Mouse (Mus musculus) midbrain, embryonic 12.5 days (tissue): ENCODE measurements around the gene Mal. TPM values are rescaled to one million over a fixed set of nuclear protein-coding genes. Genes with fewer than 3 reads are reported as not detected.
"Not testable (repeated sequence)": the region's sequence is repeated elsewhere in the genome, so short reads cannot be mapped to it uniquely, and the experiment has no call there.

ENCODE experiments used
- ATAC-seq: fragments of 200-750 bp; cut with Nextera tagmentation; 2 replicates; pipeline ENCODE4 v1.8.0; 2017; ENCODE audit warnings: low read depth, moderate TSS enrichment, moderate library complexity; ENCODE audit not compliant: low FRiP score
- H3K27ac ChIP-seq: fragments of 300-500 bp; sonication (generic); replicated peaks from 2 replicates; pipeline ENCODE4 v1.5.1; 2016; ENCODE audit warnings: mild to moderate bottlenecking
- H3K27me3 ChIP-seq: fragments of 300-500 bp; sonication (generic); 2 replicates; pipeline ENCODE4 v1.6.1; 2016; ENCODE audit warnings: mild to moderate bottlenecking
- H3K36me3 ChIP-seq: fragments of 300-500 bp; sonication (generic); 2 replicates; pipeline ENCODE4 v1.6.1; 2016
- H3K4me1 ChIP-seq: fragments of 300-500 bp; sonication (generic); 2 replicates; pipeline ENCODE4 v1.6.1; 2016
- H3K4me2 ChIP-seq: fragments of 300-500 bp; sonication (generic); replicated peaks from 2 replicates; pipeline ENCODE4 v1.6.1; 2016; ENCODE audit warnings: mild to moderate bottlenecking, moderate library complexity
- H3K4me3 ChIP-seq: fragments of 300-500 bp; sonication (generic); 2 replicates; pipeline ENCODE4 v1.5.1; 2016; ENCODE audit warnings: mild to moderate bottlenecking
- H3K9ac ChIP-seq: fragments of 300-500 bp; sonication (generic); replicated peaks from 2 replicates; pipeline ENCODE4 v1.6.1; 2016; ENCODE audit warnings: mild to moderate bottlenecking, moderate library complexity
- H3K9me3 ChIP-seq: fragments of 300-500 bp; sonication (generic); 2 replicates; pipeline ENCODE4 v1.6.1; 2016; ENCODE audit warnings: mild to moderate bottlenecking
- WGBS: fragments of 180-500 bp; shearing (Covaris S2); methylation state at CpG from one replicate; pipeline ENCODE4 v1.1.7; 2016; 5-methylcytosine and 5-hydroxymethylcytosine counted together
- polyA plus RNA-seq: library from polyadenylated mRNA; unstranded; fragments of >200 nt; fragmentation: Nextera tagmentation; extraction: Ambion mirVana; gene quantifications from 2 replicates; pipeline ENCODE4 v1.2.1, GENCODE M21; 2016

Mal gene
- polyA plus RNA-seq, 1 experiment from 2014 or later = 0.88 TPM

DNA sequence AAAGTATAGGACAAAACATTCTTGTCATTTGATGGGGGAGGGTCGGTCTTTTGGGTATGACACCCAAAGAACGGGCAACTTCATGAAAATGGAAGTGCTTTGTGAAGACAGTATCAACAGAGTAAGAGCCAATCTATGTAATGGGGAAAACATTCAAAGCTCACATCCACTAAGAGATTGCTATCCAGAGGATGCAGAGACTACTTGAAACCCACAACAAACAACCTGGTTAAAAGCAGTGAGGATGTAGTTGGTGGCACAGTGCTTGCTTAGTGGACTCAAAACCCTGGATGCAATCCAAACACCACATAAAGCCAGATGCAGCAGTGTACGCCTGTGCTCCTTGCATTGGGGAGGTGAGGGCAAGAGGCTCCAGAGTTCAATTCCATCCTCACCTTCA, 37.2 kb downstream of the Mal start:
- Histone ChIP-seq H3K4me2 (no peak overlapping the region), H3K4me1 (no peaks in the 10 kb centered on the region), H3K9ac (no peak overlapping the region), H3K36me3 (no peaks in the 10 kb centered on the region), H3K27me3 (no peaks in the 10 kb centered on the region), H3K4me3 (no peak overlapping the region), H3K9me3 (no peaks in the 10 kb centered on the region), H3K27ac (no peak overlapping the region)
- WGBS = 93% methylated on average over 3 of the region's 3 CpGs
- no peak for ATAC-seq

DNA sequence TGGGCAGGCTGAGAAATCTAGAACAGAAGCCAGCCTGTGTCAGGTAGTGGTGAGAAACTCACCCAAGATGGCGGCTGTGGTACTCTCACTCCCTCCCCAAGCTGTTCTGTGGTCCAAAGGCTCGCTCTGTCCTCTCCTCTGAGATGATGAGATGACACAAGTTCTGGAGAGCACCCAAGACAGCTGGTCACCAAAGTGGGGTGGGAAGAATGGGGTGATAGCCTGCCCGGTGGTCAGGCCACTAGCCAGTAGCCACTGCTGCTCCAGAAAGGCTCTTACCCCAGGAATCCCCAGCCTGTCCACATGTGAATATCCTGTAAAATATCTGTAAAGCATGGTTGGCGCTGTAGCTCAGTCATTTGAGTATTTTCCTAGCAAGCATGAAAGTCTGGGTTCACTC, 44.2 kb downstream of the Mal start:
- no peaks in the 10 kb centered on the region for H3K9me3 ChIP-seq
- no peak overlapping the region for H3K27ac ChIP-seq
- H3K4me1 ChIP-seq = peaks cover 8% of the 10 kb centered on the region; the same call in 1 of the 2 replicates
- H3K4me3 ChIP-seq = no peak overlapping the region
- ATAC-seq = no peak
- no peaks in the 10 kb centered on the region for H3K27me3 ChIP-seq
- H3K36me3 ChIP-seq = no peaks in the 10 kb centered on the region
- 95% methylated on average over 4 of the region's 4 CpGs for WGBS
- no peak overlapping the region for H3K4me2 ChIP-seq
- H3K9ac ChIP-seq = no peak overlapping the region

DNA sequence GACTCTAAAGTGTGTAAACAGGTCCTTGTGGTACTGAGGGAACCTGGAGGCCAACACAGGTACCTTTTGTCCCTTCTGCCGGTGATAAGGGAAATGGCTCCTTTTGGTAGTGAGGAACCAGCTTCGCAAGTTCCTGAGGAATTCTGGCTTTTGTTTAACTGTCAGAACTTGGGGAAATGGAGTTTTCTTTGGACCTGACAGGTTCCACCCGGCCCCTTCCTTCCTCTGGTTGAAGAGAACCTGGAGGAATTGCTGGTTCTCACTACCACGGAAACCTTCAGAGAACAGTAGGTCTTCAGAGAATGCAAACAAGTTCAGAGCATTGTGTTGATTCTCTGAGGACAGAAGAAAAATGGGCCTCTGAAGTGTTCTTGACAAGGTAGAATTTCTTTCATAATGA, 45.1 kb downstream of the Mal start:
- peaks cover 4% of the 10 kb centered on the region; the same call in 1 of the 2 replicates for H3K36me3 ChIP-seq
- ATAC-seq = no peak
- H3K9me3 ChIP-seq = no peaks in the 10 kb centered on the region
- H3K4me1 ChIP-seq = peaks cover 8% of the 10 kb centered on the region; the same call in 1 of the 2 replicates
- 87% methylated on average over 4 of the region's 4 CpGs for WGBS
- no peak overlapping the region for H3K27ac ChIP-seq
- no peak overlapping the region for H3K4me2 ChIP-seq
- H3K27me3 ChIP-seq = no peaks in the 10 kb centered on the region
- no peak overlapping the region for H3K9ac ChIP-seq
- no peak overlapping the region for H3K4me3 ChIP-seq

DNA sequence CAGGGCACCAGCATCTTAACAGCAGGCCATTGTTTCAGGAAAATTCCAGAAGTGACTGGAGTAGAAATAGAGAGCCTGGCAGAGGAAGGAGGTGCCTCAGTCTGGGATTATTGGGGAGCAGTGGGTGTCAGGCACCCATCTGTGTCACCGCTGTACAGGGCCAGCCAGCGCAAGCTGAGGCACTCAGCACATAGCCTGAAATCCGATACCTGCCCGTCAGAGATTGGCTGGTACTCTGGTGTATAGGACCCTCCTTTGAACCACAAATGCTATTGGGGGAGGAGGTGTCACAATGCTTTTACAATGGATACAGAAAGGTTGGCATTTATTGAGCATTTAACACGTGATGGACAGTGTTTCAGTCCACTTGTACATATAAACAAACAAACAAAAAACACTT, 47.5 kb downstream of the Mal start:
- Histone ChIP-seq H3K36me3 (peaks cover 27% of the 10 kb centered on the region), H3K4me2 (no peak overlapping the region), H3K27me3 (no peaks in the 10 kb centered on the region), H3K9me3 (no peaks in the 10 kb centered on the region), H3K27ac (no peak overlapping the region), H3K4me3 (no peak overlapping the region), H3K4me1 (peaks cover 8% of the 10 kb centered on the region; the same call in 1 of the 2 replicates), H3K9ac (0 out of 2 replicates have a peak overlapping the region, but pooled peaks have one; percentile 6)
- WGBS = 9% methylated on average over 5 of the region's 5 CpGs
- ATAC-seq = no peak

DNA sequence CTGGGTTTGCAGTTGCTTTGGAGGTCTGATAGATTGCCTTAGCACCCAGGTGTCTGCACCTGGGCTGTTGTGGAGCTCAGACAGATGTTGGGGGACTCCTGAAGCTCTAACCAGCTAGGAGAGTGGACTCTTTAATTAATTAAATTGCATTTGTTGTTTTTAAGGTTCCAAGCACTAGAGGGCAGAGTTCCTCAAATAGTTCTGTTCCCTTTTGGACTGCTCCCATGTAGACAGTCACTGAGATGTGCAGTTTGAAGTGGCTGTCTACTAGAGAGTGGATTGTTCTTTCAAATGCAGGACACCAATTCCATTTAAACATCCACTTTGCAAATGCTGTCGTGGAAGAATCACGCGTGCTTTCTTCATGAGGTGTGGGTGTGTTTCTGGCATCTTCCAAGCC, 48.3 kb downstream of the Mal start:
- H3K36me3 ChIP-seq = peaks cover 32% of the 10 kb centered on the region
- H3K4me2 ChIP-seq = no peak overlapping the region
- no peak overlapping the region for H3K9ac ChIP-seq
- no peaks in the 10 kb centered on the region for H3K9me3 ChIP-seq
- no peaks in the 10 kb centered on the region for H3K27me3 ChIP-seq
- no peak overlapping the region for H3K4me3 ChIP-seq
- ATAC-seq = no peak
- WGBS = 45% methylated on average over 3 of the region's 3 CpGs
- H3K4me1 ChIP-seq = peaks cover 8% of the 10 kb centered on the region; the same call in 1 of the 2 replicates
- no peak overlapping the region for H3K27ac ChIP-seq

DNA sequence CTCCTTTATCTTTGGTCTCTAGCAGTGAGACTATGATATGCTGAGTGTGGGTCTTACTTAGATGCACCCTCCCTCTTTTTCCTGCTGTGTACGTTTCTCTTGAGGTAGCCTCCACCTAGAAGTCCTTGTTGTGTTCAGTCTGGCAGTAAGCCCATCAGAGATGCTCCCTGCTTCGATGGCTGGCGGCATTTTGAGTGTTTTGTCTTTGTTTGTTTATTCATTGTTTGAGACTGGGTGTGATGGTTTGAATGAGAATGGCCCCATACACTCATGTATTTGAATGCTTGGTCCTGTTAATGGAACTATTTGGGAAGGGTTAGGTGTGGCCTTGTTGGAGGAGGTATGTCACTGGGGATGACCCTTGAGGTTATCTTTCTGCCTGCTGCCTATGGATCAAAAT, 51.3 kb downstream of the Mal start:
- Histone ChIP-seq H3K36me3 (peaks cover 60% of the 10 kb centered on the region), H3K4me1 (peaks cover 8% of the 10 kb centered on the region; the same call in 1 of the 2 replicates), H3K9ac (no peak overlapping the region), H3K9me3 (no peaks in the 10 kb centered on the region), H3K27ac (no peak overlapping the region), H3K4me3 (no peak overlapping the region), H3K4me2 (no peak overlapping the region), H3K27me3 (no peaks in the 10 kb centered on the region)
- ATAC-seq = no peak
- 96% methylated on average over 3 of the region's 3 CpGs for WGBS

DNA sequence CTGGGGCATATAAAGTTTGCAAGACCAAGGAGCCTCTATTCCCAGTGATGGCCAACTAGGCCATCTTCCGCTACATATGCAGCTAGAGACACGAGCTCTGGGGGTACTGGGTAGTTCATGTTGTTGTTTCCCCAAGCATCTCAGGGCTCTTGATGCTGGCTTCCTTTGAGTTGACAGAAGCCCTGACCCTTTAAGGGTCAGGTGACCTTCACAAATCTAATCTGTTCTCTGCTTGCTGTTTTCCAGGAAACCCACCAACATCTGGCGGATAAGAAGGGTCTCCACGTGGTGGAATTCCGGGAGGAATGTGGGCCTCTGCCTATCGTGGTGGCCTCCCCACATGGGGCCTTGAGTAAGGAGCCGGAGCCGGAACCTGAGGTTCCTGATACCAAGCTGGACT, 53.1 kb downstream of the Mal start:
- 82% methylated on average over 6 of the region's 8 CpGs for WGBS
- not testable (repeated sequence) for H3K27me3 ChIP-seq, H3K9ac ChIP-seq, ATAC-seq, H3K9me3 ChIP-seq, H3K27ac ChIP-seq, H3K4me1 ChIP-seq, H3K4me2 ChIP-seq, H3K4me3 ChIP-seq
- H3K36me3 ChIP-seq = peaks cover 78% of the 10 kb centered on the region

DNA sequence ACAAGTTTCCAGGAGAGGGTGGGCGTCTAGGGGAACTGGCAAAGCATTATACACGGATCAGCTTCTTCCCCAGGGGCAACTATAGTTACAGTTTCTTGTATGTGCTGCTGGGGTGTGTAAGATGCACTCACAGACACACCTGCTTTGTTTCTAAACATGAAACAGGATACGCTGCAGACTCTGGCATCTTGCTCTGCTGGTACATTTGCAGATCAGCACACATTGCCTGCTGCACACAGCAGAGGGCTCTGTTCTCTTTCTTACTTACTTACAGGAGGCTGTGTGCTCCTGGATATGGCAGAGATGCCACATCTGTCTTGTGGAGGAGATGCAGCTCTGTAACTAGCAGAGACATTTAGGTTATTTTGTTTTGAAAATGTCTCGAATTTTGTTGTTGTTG, 65.7 kb downstream of the Mal start:
- Histone ChIP-seq H3K4me3 (no peak overlapping the region), H3K27me3 (peaks cover 3% of the 10 kb centered on the region; the same call in 1 of the 2 replicates), H3K36me3 (peaks cover 49% of the 10 kb centered on the region), H3K27ac (no peak overlapping the region), H3K9me3 (no peaks in the 10 kb centered on the region), H3K9ac (no peak overlapping the region), H3K4me1 (peaks cover 21% of the 10 kb centered on the region), H3K4me2 (no peak overlapping the region)
- ATAC-seq = no peak
- WGBS = 79% methylated on average over 4 of the region's 4 CpGs

DNA sequence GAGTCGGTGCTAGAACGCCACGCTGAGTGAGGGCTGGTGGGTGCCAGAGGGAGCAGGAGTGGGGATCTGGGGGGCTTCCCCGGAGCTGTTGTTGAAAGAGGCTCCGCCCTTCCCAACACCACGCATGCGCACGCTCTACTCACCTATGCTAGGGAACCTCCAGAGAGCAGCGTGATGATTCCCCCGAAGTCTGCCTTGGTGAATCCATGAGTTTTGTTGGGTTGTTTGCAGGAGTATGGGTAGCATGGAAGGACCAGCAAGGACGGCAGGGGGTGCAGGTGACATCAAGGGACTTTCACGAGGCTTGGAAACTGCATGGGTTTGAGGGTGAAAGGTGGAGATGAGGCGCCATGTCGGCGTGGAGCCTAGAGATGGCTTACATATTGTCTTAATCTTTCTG, 66.3 kb downstream of the Mal start:
- peaks cover 43% of the 10 kb centered on the region for H3K36me3 ChIP-seq
- WGBS = 80% methylated on average over 15 of the region's 15 CpGs
- no peak overlapping the region for H3K9ac ChIP-seq

DNA sequence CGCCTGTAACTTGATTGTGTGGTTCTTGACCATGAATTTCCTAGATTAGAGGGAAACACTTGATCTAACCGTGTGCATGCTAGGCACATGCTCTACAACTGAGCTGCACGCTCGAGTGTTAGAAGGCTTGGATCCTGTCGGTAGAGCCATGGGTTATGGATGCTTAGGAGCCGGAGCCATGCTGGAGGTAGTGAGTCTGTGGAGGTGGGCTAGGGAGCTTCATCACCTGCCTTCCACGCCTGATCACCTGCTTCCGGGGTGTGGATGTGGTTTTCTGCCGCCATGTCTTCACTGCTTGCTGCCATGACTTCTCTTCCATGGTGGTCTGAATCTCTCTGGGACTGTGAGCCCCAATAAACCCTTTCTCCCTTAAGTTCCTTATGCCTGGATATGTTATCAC, 67.6 kb downstream of the Mal start:
- WGBS = 93% methylated on average over 9 of the region's 9 CpGs
- 0 out of 2 replicates have a peak overlapping the region, but pooled peaks have one; percentile 15 for H3K9ac ChIP-seq
- peak overlapping the region; percentile 89; the same call in 1 of the 2 replicates for H3K4me3 ChIP-seq
- peaks cover 27% of the 10 kb centered on the region for H3K4me1 ChIP-seq
- H3K36me3 ChIP-seq = peaks cover 30% of the 10 kb centered on the region
- ATAC-seq = no peak
- H3K27me3 ChIP-seq = peaks cover 4% of the 10 kb centered on the region; the same call in 1 of the 2 replicates
- no peak overlapping the region for H3K4me2 ChIP-seq
- no peaks in the 10 kb centered on the region for H3K9me3 ChIP-seq
- H3K27ac ChIP-seq = no peak overlapping the region

More for the DNA sequence above, 66.3 kb downstream of the Mal start:
- no peak for ATAC-seq
- Histone ChIP-seq H3K27ac (no peak overlapping the region), H3K9me3 (no peaks in the 10 kb centered on the region), H3K27me3 (peaks cover 4% of the 10 kb centered on the region; the same call in 1 of the 2 replicates), H3K4me3 (no peak overlapping the region), H3K4me2 (no peak overlapping the region), H3K4me1 (peaks cover 21% of the 10 kb centered on the region)

DNA sequence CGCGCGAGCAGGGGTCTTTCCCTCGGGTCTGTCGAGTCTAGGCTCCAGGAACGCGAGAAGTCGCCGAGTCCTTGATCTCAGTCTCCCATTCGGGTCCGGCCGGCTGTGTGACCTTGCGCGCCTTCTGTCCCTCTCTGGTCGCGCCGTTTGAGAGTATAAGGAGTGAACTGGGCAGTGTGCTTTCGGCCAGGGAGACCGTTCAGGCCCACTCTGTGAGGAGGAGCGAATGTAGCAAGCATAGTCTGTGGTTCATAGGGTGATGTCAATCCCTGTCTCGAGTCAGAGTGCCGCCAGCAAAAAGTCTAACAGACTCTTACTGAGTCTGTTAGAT, 69.0 kb downstream of the Mal start:
- H3K27me3 ChIP-seq = peaks cover 4% of the 10 kb centered on the region; the same call in 1 of the 2 replicates
- no peaks in the 10 kb centered on the region for H3K9me3 ChIP-seq
- peak overlapping the region; percentile 77 for H3K9ac ChIP-seq
- peak overlapping the region; percentile 69 for H3K4me2 ChIP-seq
- H3K4me1 ChIP-seq = peaks cover 32% of the 10 kb centered on the region
- H3K4me3 ChIP-seq = peak overlapping the region; percentile 89
- no peak for ATAC-seq
- 1% methylated on average over 22 of the region's 22 CpGs for WGBS
- H3K27ac ChIP-seq = peak overlapping the region; percentile 90
- H3K36me3 ChIP-seq = peaks cover 18% of the 10 kb centered on the region

DNA sequence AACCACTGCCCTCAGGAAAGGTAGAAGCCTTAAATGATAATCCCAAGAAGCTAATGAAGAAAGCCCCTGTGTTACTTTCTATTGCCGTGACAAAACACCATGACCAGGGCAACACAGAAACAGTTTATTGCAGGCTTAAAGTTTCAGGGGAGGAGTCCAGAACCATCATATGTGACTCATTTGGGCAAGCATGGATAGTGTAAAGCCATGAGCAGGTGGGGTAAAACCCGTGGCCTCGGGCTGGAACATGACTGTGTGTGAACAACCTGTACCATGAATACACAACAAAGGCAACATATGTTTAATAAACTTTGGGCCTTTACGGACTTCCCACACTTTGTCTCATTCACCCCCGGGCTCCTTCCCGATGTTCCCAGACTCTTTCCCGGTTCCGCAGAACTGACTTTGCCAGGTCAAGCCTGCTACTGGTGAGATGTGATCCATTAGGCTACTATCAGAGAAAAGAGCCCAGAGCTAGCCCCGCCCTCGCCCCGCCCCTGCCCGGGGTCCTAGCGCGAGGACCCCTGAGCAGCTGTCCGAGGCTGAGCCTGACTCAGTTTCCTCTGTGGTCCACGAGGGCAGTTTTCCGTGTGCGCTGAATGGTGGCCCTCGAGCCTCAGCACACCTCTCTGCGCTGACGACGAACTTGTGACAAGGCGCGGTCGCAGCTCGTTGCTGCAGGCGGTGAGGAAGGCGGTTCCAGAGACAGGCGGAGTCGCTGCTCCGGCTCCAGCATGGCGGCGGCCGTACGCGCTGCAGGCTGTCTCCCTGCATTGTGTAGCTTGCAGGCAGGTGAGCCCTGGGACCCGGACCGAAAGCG, 69.6 kb downstream of the Mal start, which contains the start of the genes Zfp661 and Mrps5:
Zfp661 (minus strand) TSS at position 401 of the 820 bp plus-strand sequence.
Mrps5 (plus strand) TSS at position 529 of the 820 bp plus-strand sequence.
- H3K4me2 ChIP-seq = peak within 1 kb of the TSS; percentile 69
- no peaks in the 10 kb centered on the region for H3K9me3 ChIP-seq
- H3K9ac ChIP-seq = peak within 1 kb of the TSS; percentile 77
- H3K4me1 ChIP-seq = peaks cover 32% of the 10 kb centered on the region
- peak within 1 kb of the TSS; percentile 90 for H3K27ac ChIP-seq
- peak; percentile 88 for ATAC-seq
- H3K27me3 ChIP-seq = peaks cover 4% of the 10 kb centered on the region; the same call in 1 of the 2 replicates
- H3K4me3 ChIP-seq = peak within 1 kb of the TSS; percentile 89
- H3K36me3 ChIP-seq = peaks cover 12% of the 10 kb centered on the region
- WGBS = 5% methylated on average over 39 of the region's 39 CpGs
